Mouse (Mus musculus) heart, embryonic 15.5 days (tissue): ENCODE results near the gene Rsph14. TPM values are rescaled to one million over a fixed set of nuclear protein-coding genes. Genes with fewer than 3 reads are reported as not detected.
A peak's percentile ranks its signal among the peaks of the same experiment; 100 is the strongest.

Experiments used
- ATAC-seq: fragments of 200-750 bp; cut with Nextera tagmentation; replicated peaks from 2 replicates; pipeline ENCODE4 v1.8.0; 2017; ENCODE audit warnings: low read depth, moderate TSS enrichment; ENCODE audit not compliant: insufficient number of reproducible peaks, insufficient read depth, low FRiP score
- H3K27ac ChIP-seq: fragments of 300-500 bp; sonication (generic); 2 replicates; pipeline ENCODE4 v1.5.1; 2015; ENCODE audit warnings: mild to moderate bottlenecking, inconsistent platforms
- H3K27me3 ChIP-seq: fragments of 300-500 bp; sonication (generic); 2 replicates; pipeline ENCODE4 v1.6.1; 2015; ENCODE audit warnings: inconsistent platforms
- H3K36me3 ChIP-seq: fragments of 300-500 bp; sonication (generic); 2 replicates; pipeline ENCODE4 v1.6.1; 2015; ENCODE audit warnings: mild to moderate bottlenecking, inconsistent platforms
- H3K4me1 ChIP-seq: fragments of 300-500 bp; sonication (generic); replicated peaks from 2 replicates; pipeline ENCODE4 v1.6.1; 2015; ENCODE audit warnings: inconsistent platforms
- H3K4me2 ChIP-seq: fragments of 300-500 bp; sonication (generic); 2 replicates; pipeline ENCODE4 v1.6.1; 2015; ENCODE audit warnings: inconsistent platforms, mild to moderate bottlenecking, moderate library complexity
- H3K4me3 ChIP-seq: fragments of 300-500 bp; sonication (generic); 2 replicates; pipeline ENCODE4 v1.5.1; 2015; ENCODE audit warnings: mild to moderate bottlenecking, inconsistent platforms
- H3K9ac ChIP-seq: fragments of 300-500 bp; sonication (generic); 2 replicates; pipeline ENCODE4 v1.6.1; 2015; ENCODE audit warnings: mild to moderate bottlenecking, inconsistent platforms
- H3K9me3 ChIP-seq: fragments of 300-500 bp; sonication (generic); replicated peaks from 2 replicates; pipeline ENCODE4 v1.6.1; 2016; ENCODE audit warnings: inconsistent platforms
- WGBS: fragments of 180-500 bp; shearing (Covaris S2); methylation state at CpG from one replicate; pipeline ENCODE4 v1.1.7; 2015; ENCODE audit warnings: mixed read lengths; 5-methylcytosine and 5-hydroxymethylcytosine counted together
- polyA plus RNA-seq: library from polyadenylated mRNA; unstranded; fragments of >200 nt; fragmentation: Nextera tagmentation; extraction: Ambion mirVana; gene quantifications from 2 replicates; pipeline ENCODE4 v1.2.1, GENCODE M21; 2015

The Rsph14 gene
- polyA plus RNA-seq, 1 experiment from 2014 or later, result not detected

DNA sequence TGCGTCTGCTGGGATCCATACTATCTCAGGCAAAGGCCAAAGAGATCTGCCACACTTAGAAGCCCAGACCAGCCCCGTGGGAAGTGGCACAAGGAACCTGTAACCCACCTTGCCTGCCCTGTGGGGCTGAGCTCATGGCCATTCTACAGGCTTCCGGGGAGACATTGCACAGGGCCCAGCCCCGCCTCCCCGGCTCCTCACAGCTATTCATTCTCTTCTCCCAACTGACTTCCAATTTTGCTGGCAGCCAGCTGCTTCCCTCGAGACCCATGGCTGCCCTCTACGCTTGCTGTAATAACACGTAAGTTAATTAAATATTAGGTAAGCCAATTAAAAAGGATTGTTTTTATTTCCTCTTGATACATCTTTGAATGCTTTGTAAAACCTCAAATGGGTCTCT, 5.9 kb downstream of the Rsph14 start:
- H3K4me1 ChIP-seq, result no peaks in the 10 kb centered on the region
- H3K9me3 ChIP-seq, result no peaks in the 10 kb centered on the region
- no peak overlapping the region for H3K4me3 ChIP-seq
- peaks cover 13% of the 10 kb centered on the region for H3K27me3 ChIP-seq
- no peak overlapping the region for H3K4me2 ChIP-seq
- H3K27ac ChIP-seq, result no peak overlapping the region
- no peak overlapping the region for H3K9ac ChIP-seq
- no peaks in the 10 kb centered on the region for H3K36me3 ChIP-seq
- 73% methylated on average over 8 of the region's 8 CpGs for WGBS
- ATAC-seq, result no peak

DNA sequence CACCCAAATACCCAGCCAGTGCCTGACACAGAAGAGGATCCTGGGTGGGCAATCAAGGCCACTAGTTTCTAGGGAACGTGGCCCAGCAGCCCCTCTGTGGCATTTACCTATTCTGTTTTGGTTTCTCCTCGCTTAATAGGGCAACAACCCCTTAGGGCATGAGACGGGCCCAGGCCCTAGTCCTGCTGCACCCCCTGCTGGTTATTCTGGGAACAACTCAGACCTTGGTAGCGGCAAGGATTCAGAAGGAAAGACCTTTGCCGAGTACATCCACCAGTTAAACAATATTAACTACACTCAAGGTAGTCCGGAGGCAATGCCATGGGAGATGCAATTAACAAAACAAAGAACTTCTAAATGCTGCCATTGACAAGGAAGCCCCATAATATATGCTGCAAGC, 11.2 kb downstream of the Rsph14 start:
- Histone ChIP-seq H3K27ac (no peak overlapping the region), H3K9ac (no peak overlapping the region), H3K36me3 (no peaks in the 10 kb centered on the region), H3K4me2 (no peak overlapping the region), H3K9me3 (no peaks in the 10 kb centered on the region), H3K4me3 (no peak overlapping the region), H3K27me3 (peaks cover 10% of the 10 kb centered on the region), H3K4me1 (no peaks in the 10 kb centered on the region)
- ATAC-seq, result no peak
- WGBS, result 11% methylated on average over 6 of the region's 6 CpGs

DNA sequence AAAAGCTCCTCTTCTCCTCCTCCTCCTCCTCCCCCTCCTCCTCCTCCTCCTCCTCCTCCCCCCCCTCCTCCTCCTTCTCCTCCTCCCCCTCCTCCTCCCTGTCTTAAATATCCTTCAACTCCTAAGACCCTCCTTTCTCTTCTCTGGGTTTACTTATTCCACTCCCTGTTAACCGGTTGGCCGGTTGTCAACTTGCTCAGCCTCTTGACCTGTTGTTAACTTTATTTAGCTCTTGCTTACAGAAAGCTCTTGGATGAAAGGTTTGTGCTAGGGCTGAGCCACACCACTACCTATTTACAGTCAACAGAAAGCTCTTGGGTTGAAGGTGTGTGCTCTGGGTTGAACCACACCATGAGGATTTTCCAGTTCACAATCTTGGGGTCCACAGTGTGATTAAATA, 12.1 kb downstream of the Rsph14 start:
- Histone ChIP-seq H3K36me3 (no peaks in the 10 kb centered on the region), H3K27ac (no peak overlapping the region), H3K27me3 (peaks cover 10% of the 10 kb centered on the region), H3K4me2 (no peak overlapping the region), H3K4me1 (no peaks in the 10 kb centered on the region), H3K9ac (no peak overlapping the region), H3K4me3 (no peak overlapping the region), H3K9me3 (no peaks in the 10 kb centered on the region)
- WGBS, result 65% methylated on average over 2 of the region's 2 CpGs
- ATAC-seq, result no peak

DNA sequence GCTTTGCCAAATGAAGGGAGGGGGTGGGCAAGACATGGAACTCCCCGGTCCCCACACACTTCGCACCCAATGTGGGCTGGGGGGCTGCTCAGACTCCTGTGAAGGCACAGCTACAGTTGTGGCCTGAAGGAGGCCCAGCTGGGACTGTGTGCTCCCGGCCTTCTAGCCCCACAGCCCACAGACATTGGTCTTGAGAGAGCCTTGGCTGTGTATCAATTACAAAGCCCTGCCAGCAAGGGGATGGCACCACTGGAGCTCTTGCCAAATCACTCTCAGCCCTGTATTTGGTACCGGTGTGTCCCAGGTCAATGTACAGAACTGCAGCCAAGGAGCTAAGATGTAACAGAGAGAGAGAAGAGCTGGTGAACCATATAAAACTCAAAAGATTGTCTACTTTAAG, 15.9 kb downstream of the Rsph14 start:
- Histone ChIP-seq H3K4me2 (no peak overlapping the region), H3K27me3 (peaks cover 1% of the 10 kb centered on the region; the same call in 1 of the 2 replicates), H3K4me3 (no peak overlapping the region), H3K36me3 (no peaks in the 10 kb centered on the region), H3K4me1 (no peaks in the 10 kb centered on the region), H3K27ac (no peak overlapping the region), H3K9ac (no peak overlapping the region), H3K9me3 (no peaks in the 10 kb centered on the region)
- WGBS, result 81% methylated on average over 4 of the region's 4 CpGs
- ATAC-seq, result no peak

DNA sequence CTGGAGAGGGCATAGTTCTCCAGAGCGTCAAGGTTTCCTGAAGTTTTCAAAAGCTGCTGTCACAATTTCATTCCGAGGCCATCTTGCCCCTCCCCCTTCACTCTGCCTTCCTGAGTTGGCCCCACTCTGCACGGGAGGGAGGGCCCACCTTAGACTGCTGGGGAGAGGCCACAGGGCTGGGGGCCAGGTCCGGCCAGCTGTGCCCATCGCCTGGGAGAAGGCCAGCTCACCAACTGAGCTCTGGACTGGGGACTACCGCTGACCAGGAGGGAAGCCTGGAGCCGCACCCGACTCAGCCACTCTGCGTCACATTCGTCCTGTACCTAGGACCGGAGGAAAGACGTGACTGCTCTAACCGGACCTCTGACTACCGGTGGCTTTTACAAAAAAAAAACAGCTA, 16.9 kb downstream of the Rsph14 start:
- 67% methylated on average over 14 of the region's 14 CpGs for WGBS
- Histone ChIP-seq H3K4me2 (no peak overlapping the region), H3K27me3 (no peaks in the 10 kb centered on the region), H3K9me3 (no peaks in the 10 kb centered on the region), H3K9ac (no peak overlapping the region), H3K36me3 (no peaks in the 10 kb centered on the region), H3K27ac (no peak overlapping the region), H3K4me1 (no peaks in the 10 kb centered on the region), H3K4me3 (no peak overlapping the region)
- ATAC-seq, result no peak

DNA sequence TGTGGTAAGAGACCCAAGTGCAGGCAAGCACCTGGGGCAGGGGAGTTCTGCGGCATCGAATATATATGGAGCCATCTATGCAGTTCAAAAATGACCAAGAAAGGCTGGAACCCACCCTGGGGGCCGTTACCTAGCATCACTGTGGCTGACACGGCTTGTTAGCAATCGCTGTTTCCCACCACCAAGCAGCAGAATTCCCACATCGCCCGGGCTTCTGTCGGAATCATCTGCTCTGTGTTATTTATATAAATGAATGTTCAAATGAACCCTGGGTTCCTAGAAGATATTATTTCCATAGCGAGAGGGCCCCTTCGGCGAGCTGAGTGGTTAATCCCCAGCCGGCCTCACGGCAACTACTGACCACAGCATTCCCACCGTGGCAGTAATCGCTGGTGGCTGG, 21.7 kb downstream of the Rsph14 start:
- no peak for ATAC-seq
- no peaks in the 10 kb centered on the region for H3K4me1 ChIP-seq
- H3K27me3 ChIP-seq, result 0 out of 2 replicates have a peak, but pooled peaks cover 5% of the 10 kb centered on the region
- no peak overlapping the region for H3K4me3 ChIP-seq
- 85% methylated on average over 15 of the region's 15 CpGs for WGBS
- H3K9ac ChIP-seq, result no peak overlapping the region
- no peak overlapping the region for H3K4me2 ChIP-seq
- H3K9me3 ChIP-seq, result no peaks in the 10 kb centered on the region
- H3K36me3 ChIP-seq, result no peaks in the 10 kb centered on the region
- H3K27ac ChIP-seq, result no peak overlapping the region

DNA sequence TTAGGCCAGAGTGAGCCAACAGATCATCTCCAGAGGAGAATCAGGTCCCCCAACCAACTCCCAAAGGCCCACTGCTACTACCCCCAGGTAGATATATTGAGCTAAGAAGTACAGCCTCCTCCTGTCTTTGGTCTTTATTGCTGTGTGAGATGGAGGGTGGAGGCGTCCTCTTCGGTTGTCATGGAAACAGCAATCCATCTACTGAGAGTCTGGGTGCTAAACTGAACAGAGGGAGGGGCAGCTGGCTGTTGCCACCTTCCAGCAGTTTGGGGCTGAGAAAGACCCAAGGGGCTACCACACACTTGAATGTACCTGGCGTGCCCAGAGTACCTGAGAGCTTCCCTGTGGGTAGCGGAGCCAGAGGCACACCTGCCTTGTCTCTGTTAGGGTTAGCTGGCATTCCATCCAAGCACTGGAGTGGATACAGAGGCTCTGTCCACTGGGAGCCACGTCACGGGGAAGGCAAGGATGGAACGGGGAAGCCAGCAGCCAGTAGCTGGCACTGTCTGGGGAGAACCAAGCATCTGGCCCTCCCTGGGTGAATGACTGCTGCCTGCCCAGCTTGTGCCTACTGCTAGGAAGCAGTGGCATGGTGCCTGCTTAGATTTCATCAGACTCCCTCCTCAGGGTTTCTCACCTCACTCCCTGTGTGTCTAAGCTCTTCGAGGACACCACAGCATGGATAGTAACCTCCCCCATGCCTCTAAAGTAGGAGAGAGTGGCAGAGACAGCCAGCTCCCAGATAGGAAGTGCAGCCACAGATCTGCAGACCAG, 25.3 kb downstream of the Rsph14 start:
- H3K4me2 ChIP-seq, result no peak overlapping the region
- 0 out of 2 replicates have a peak, but pooled peaks cover 5% of the 10 kb centered on the region for H3K27me3 ChIP-seq
- no peaks in the 10 kb centered on the region for H3K4me1 ChIP-seq
- H3K4me3 ChIP-seq, result no peak overlapping the region
- ATAC-seq, result no peak
- no peak overlapping the region for H3K27ac ChIP-seq
- no peaks in the 10 kb centered on the region for H3K9me3 ChIP-seq
- 60% methylated on average over 8 of the region's 8 CpGs for WGBS
- no peak overlapping the region for H3K9ac ChIP-seq
- H3K36me3 ChIP-seq, result no peaks in the 10 kb centered on the region

DNA sequence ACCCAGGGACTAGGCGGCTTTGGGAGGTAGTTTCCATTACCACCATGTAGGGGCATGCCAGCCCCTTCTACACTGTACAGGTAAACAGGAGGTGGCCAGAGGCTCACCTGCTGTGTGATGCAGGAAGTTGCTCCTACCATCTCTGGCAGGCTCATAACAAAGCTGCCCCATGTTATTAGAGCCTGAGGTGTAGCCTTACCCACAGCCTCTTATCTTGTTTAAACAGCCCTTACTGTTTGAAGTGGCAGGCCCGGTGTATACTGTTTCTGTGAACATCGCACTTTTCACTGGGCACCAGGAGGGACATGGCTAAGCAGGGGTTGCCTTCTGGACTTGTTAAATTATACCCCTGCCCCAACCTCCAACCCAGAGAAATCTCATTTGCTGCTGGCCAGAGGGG, 28.3 kb downstream of the Rsph14 start:
- WGBS, result 47% methylated on average over 3 of the region's 3 CpGs

DNA sequence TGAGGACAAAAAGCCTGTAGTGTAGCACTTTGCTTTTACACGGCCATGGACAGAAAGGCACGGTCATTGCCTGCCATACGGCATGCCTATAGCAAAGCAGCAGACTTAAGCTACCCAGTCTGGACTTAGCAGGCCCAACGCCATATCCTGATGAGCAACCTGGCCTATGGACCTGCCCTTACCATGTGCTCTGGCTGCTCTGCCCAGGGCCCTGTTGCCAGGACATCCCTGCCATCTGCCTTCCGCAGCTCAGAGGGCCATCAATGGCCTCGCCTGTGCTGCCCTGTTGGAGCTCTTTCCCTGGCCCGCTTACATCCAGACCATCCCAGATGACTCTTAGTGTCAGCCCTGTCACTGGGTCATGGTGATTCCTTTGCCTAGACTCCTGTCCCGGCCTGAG, 31.0 kb downstream of the Rsph14 start:
- Histone ChIP-seq H3K4me1 (no peaks in the 10 kb centered on the region), H3K9me3 (no peaks in the 10 kb centered on the region), H3K9ac (no peak overlapping the region), H3K27ac (no peak overlapping the region), H3K36me3 (no peaks in the 10 kb centered on the region), H3K27me3 (0 out of 2 replicates have a peak, but pooled peaks cover under 1% of the 10 kb centered on the region), H3K4me2 (no peak overlapping the region), H3K4me3 (no peak overlapping the region)
- ATAC-seq, result no peak
- 85% methylated on average over 8 of the region's 8 CpGs for WGBS

More for the DNA sequence above, 28.3 kb downstream of the Rsph14 start:
- Histone ChIP-seq H3K27me3 (0 out of 2 replicates have a peak, but pooled peaks cover 5% of the 10 kb centered on the region), H3K4me2 (no peak overlapping the region), H3K36me3 (no peaks in the 10 kb centered on the region), H3K4me3 (no peak overlapping the region), H3K9ac (no peak overlapping the region), H3K9me3 (no peaks in the 10 kb centered on the region), H3K4me1 (no peaks in the 10 kb centered on the region), H3K27ac (no peak overlapping the region)
- ATAC-seq, result no peak

DNA sequence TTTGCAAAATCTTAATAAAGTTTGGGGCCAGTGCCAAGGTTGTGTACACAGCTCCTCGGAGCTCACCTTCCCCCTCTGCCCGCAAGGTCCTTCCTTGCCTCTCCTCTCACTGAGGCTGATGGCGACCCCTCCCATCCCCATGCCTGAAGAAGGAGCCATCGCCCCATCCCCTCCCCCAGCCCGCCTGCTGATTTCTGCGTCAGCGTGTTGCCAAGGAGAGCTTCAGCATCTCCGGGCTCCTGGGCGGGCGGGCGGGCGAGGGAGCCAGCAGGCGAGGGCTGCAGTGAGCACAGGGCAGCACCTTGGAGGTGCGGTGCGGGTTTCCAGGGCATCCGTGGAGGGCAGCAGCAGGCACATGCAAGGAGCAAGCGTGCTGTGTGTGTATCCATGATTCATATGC, 37.0 kb downstream of the Rsph14 start:
- 5% methylated on average over 16 of the region's 17 CpGs for WGBS

DNA sequence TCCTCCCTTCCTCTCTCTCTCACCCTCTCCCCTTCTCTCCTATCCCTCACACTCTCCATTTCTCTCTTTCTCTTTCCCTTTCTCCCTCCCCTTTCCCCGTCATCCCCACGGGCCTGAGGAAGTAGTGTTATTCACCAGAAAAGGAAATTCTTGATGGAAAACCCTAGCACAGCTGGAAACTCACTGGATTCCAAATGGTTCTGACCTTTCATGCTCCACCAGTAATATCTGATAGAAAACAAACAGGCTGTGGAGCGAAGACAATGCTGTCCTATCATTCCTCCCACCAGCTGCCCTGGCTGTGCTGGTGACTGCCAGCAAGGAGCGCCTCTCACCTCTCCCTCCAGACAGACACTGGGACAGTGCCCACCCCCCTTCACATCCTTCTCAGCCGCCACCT, 37.5 kb downstream of the Rsph14 start:
- Histone ChIP-seq H3K36me3 (no peaks in the 10 kb centered on the region), H3K9ac (no peak overlapping the region), H3K4me3 (no peak overlapping the region), H3K9me3 (no peaks in the 10 kb centered on the region), H3K4me1 (peaks cover 18% of the 10 kb centered on the region), H3K4me2 (peak overlapping the region; percentile 59), H3K27ac (no peak overlapping the region), H3K27me3 (peaks cover 32% of the 10 kb centered on the region)
- ATAC-seq, result no peak
- WGBS, result 15% methylated on average over 5 of the region's 5 CpGs

More for the DNA sequence above, 37.0 kb downstream of the Rsph14 start:
- H3K9ac ChIP-seq, result no peak overlapping the region
- peak overlapping the region; percentile 27 for H3K4me3 ChIP-seq
- peak overlapping the region; percentile 59 for H3K4me2 ChIP-seq
- ATAC-seq, result no peak
- no peaks in the 10 kb centered on the region for H3K9me3 ChIP-seq
- H3K36me3 ChIP-seq, result no peaks in the 10 kb centered on the region
- no peak overlapping the region for H3K27ac ChIP-seq
- peaks cover 30% of the 10 kb centered on the region for H3K27me3 ChIP-seq
- peaks cover 18% of the 10 kb centered on the region for H3K4me1 ChIP-seq
